Mouse (Mus musculus) kidney, postnatal 0 days (tissue): ENCODE measurements at regions not wholly inside any gene's neighbourhood (a gene's known extent, or its start where the extent isn't known, plus 50 kb on each side); places are given as distances from the start of the nearest gene placed in this dataset.

Source experiments
- ATAC-seq: fragments of 200-750 bp; cut with Nextera tagmentation; replicated peaks from 2 replicates; pipeline ENCODE4 v1.8.0; 2017; ENCODE audit warnings: low read depth, moderate number of reproducible peaks, moderate TSS enrichment, moderate library complexity; ENCODE audit not compliant: low FRiP score
- DNase-seq: peaks from one replicate; pipeline ENCODE4 v3.0.0-alpha.2; 2016; ENCODE audit warnings: low spot score
- H3K27ac ChIP-seq: fragments of 300-500 bp; sonication (generic); 2 replicates; pipeline ENCODE4 v1.5.1; 2014; ENCODE audit warnings: mild to moderate bottlenecking
- H3K27me3 ChIP-seq: fragments of 300-500 bp; sonication (generic); 2 replicates; pipeline ENCODE4 v1.6.1; 2014; ENCODE audit warnings: low read length, mixed read lengths; ENCODE audit not compliant: insufficient read depth
- H3K36me3 ChIP-seq: fragments of 300-500 bp; sonication (generic); 2 replicates; pipeline ENCODE4 v1.6.1; 2014; ENCODE audit warnings: low read length, mixed read lengths; ENCODE audit not compliant: insufficient read depth
- H3K4me1 ChIP-seq: fragments of 300-500 bp; sonication (generic); replicated peaks from 2 replicates; pipeline ENCODE4 v1.6.1; 2014; ENCODE audit warnings: antibody characterized with exemption, low read length, mixed read lengths; ENCODE audit not compliant: insufficient read depth
- H3K4me2 ChIP-seq: fragments of 300-500 bp; sonication (generic); 2 replicates; pipeline ENCODE4 v1.6.1; 2014; ENCODE audit warnings: mild to moderate bottlenecking, low read length, moderate library complexity, mixed read lengths
- H3K4me3 ChIP-seq: fragments of 300-500 bp; sonication (generic); replicated peaks from 2 replicates; pipeline ENCODE4 v1.5.1; 2014; ENCODE audit warnings: low read depth, low read length
- H3K9ac ChIP-seq: fragments of 300-500 bp; sonication (generic); 2 replicates; pipeline ENCODE4 v1.6.1; 2014; ENCODE audit warnings: low read depth, low read length
- H3K9me3 ChIP-seq: fragments of 300-500 bp; sonication (generic); replicated peaks from 2 replicates; pipeline ENCODE4 v1.6.1; 2016; ENCODE audit warnings: low read length, inconsistent platforms, mixed read lengths
- CTCF ChIP-seq: IDR thresholded peaks from 2 replicates; pipeline ENCODE4 v1.5.1; 2016; ENCODE audit warnings: antibody characterized with exemption, low read depth, mild to moderate bottlenecking, moderate library complexity
- WGBS: fragments of 180-500 bp; shearing (Covaris S2); extraction: QIAGEN DNeasy Blood & Tissue Kit; methylation state at CpG from one replicate; pipeline ENCODE4 v1.1.7; 2014; 5-methylcytosine and 5-hydroxymethylcytosine counted together

GRCm38 (mm10) chr19:33079959-33080358 is 312.1 kb downstream of the Rnls start:
- no peak overlapping the region for H3K4me2 ChIP-seq
- no peaks in the 10 kb centered on the region for H3K9me3 ChIP-seq
- 65% methylated on average over 2 of the region's 2 CpGs for WGBS
- no peaks in the 10 kb centered on the region for H3K36me3 ChIP-seq
- no peak for TF ChIP-seq CTCF
- ATAC-seq (no peak), DNase-seq (no peak)
- H3K4me1 ChIP-seq = no peaks in the 10 kb centered on the region
- H3K27ac ChIP-seq = no peak overlapping the region
- H3K4me3 ChIP-seq = no peak overlapping the region
- H3K27me3 ChIP-seq = no peaks in the 10 kb centered on the region
- no peak overlapping the region for H3K9ac ChIP-seq

DNA sequence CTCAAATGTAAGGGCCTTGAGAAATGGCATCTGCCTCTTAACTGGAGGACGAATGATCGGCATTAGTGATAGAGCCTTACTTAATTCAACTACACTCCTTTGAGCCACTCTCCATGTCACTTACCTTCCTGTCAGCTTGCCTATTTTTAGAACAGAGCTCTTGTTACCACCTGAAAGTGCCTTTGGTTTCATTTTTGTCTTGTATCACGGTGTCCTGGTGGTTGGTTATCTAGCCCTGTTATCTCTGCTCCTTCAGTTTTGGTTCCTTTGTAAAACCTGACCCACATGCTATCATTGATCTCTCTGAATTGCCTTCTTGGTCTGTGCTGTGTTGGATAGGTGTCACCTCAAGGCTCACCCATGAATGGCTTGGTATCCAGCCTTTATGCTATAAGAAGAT is 310.6 kb downstream of the Rnls start:
- TF ChIP-seq CTCF = no peak
- Histone ChIP-seq H3K4me3 (no peak overlapping the region), H3K36me3 (no peaks in the 10 kb centered on the region), H3K27ac (no peak overlapping the region), H3K27me3 (no peaks in the 10 kb centered on the region), H3K4me1 (no peaks in the 10 kb centered on the region), H3K9me3 (no peaks in the 10 kb centered on the region), H3K4me2 (no peak overlapping the region), H3K9ac (no peak overlapping the region)
- DNase-seq (no peak), ATAC-seq (no peak)
- 89% methylated on average over 3 of the region's 3 CpGs for WGBS

GRCm38 (mm10) chr19:33083371-33083770 is 308.7 kb downstream of the Rnls start:
- 73% methylated on average over 2 of the region's 2 CpGs for WGBS
- no peak overlapping the region for H3K4me2 ChIP-seq
- no peak for TF ChIP-seq CTCF
- H3K9me3 ChIP-seq = no peaks in the 10 kb centered on the region
- no peak overlapping the region for H3K27ac ChIP-seq
- H3K36me3 ChIP-seq = no peaks in the 10 kb centered on the region
- H3K4me1 ChIP-seq = no peaks in the 10 kb centered on the region
- no peak for DNase-seq
- no peaks in the 10 kb centered on the region for H3K27me3 ChIP-seq
- no peak overlapping the region for H3K9ac ChIP-seq
- no peak for ATAC-seq
- H3K4me3 ChIP-seq = no peak overlapping the region

DNA sequence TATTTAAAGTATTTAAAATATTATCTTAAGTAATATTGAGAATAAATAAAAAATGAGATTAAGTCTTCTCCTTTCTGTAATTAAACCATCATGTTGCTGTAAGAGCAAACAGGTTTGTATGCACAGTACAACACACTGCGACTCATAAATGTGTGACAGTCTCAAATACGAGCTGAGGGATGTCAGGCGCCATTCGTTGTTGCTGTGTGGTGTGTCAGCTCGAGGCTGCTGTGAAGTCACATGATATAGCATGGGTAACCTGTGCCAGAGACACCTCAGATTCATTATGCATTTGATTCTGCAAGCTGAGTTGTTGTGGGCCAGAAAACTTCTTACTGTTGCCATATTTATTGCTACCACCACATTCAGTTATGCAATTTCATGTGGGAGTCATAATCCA is 307.4 kb downstream of the Rnls start:
- no peak overlapping the region for H3K9ac ChIP-seq
- WGBS = 79% methylated on average over 5 of the region's 5 CpGs
- H3K9me3 ChIP-seq = no peaks in the 10 kb centered on the region
- no peak for DNase-seq
- no peak overlapping the region for H3K4me3 ChIP-seq
- H3K4me2 ChIP-seq = no peak overlapping the region
- no peak for TF ChIP-seq CTCF
- H3K36me3 ChIP-seq = no peaks in the 10 kb centered on the region
- H3K4me1 ChIP-seq = no peaks in the 10 kb centered on the region
- no peaks in the 10 kb centered on the region for H3K27me3 ChIP-seq
- no peak for ATAC-seq
- no peak overlapping the region for H3K27ac ChIP-seq
